Mouse (Mus musculus) heart, postnatal 0 days (tissue): ENCODE measurements around the gene Inka2.

ENCODE experiments used
- CTCF ChIP-seq: IDR thresholded peaks from 2 replicates; pipeline ENCODE4 v1.5.1; 2016; ENCODE audit warnings: antibody characterized with exemption, control low read depth, low read depth
- EP300 ChIP-seq: IDR thresholded peaks from 2 replicates; pipeline ENCODE4 v1.6.1; 2016; ENCODE audit warnings: antibody characterized with exemption, low read depth

GRCm38 (mm10) chr3:105699241-105699933 is 5.0 kb upstream of the Inka2 start:
- TF ChIP-seq CTCF (no peak), EP300 (0 out of 2 replicates have a peak, but pooled peaks have one; percentile 18)
